Mouse (Mus musculus): ENCODE results near the gene Gm11569.
"Not testable (repeated sequence)": the region's sequence is repeated elsewhere in the genome, so short reads cannot be mapped to it uniquely, and the experiment has no call there.

Gene Gm11569

DNA sequence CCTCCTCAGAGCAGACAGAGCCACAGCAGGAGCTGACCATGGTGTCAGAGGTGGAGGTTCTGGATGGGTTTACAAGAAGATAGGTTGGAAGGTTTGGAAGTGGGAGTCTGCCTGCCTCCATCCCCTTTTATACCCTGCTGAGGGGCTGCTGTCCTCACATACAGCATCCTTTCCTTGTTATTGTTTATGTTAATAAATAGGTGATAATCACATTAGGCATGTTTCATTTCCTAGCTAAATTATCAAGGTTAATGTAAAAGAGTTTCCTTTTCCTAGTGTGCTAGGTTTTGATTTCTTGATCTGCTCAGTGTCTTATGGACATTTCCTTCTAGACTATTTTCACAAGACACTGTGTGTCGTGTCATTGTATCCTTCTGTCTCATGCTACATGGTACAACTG, at the start of gene Gm11569:
Gene Gm11569, minus strand, starts transcription at position 101 of the 400 bp plus-strand sequence.
- not testable (repeated sequence) for DNase-seq

DNA sequence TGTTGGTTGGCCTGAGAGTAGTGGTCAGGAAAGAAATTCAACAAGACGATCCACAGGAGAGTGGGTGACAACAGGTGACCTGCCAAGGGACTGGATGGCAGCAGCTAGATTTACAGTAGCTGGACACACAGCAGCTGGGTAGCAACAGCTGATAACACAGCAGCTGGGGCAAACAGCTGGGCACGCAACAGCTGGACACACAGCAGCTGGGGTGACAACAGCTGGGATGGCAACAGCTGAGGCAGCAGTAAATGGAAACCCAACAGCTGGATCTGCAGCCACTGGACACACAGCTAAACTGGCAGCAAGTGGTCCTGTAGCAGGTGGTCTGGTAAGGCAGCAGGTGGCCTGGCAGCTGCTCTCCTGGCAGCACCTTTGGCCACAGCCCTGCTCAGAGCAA, 48.0 kb upstream of the Gm11569 start:
- DNase-seq: no peak

DNA sequence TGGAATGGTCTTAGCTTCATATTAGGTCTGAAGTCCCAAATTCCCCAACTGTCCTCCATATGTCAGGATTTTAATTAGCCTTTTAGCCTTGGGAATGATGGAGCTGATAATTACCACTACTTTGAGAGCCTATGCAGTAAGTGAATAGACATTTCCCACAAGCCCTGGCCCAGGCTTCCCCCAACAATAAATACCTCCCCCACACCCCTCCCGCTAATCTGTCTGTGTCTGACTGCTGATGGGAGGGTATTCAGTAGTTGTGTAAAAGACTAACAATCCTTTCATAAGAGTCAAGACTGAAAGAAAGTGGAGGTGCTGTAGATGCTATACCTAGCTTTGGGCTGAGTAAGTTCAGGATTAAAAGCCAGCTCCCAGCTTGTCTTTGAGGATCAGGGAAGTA, 43.5 kb upstream of the Gm11569 start:
- DNase-seq: no peak

DNA sequence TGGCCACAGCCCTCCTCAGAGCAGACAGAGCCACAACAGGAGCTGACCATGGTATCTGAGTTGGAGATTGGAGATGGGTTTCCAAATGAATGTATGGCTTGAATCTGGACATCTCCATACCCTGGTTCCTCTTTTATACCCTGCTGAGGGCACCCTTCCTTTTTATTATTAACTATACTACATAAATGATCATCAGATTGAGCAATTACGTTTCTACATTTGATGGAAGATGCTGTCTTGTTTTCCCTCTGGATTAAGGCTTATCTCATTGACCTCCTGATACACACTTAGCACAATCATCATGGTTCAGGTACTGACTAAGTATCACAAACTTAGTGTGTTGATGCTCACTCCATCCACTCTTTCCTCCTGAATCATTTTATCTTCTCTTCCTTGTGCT, 39.2 kb upstream of the Gm11569 start, which contains the start of gene 2300003K06Rik:
Gene 2300003K06Rik, minus strand, starts transcription at position 101 of the 400 bp plus-strand sequence.
- no peak for DNase-seq

DNA sequence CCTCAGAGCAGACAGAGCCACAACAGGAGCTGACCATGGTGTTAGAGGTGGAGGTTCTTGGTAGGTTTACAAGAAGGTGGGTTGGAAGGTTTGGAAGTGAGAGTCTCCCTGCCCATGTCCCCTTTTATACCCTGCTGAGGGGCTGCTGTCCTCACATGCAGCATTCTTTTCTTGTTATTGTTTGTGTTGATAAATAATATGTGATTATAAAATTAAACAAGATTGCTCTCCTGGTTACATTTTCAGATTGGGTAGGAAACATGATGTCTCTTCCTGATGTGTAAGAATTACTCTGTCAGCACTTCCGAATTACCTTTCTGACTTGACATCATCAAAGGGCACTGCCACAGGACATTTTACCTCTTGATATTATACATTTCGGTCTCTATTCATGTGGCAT, 16.8 kb upstream of the Gm11569 start, which contains the start of gene Gm11564:
Gene Gm11564, minus strand, starts transcription at position 101 of the 400 bp plus-strand sequence.
- DNase-seq: not testable (repeated sequence)

DNA sequence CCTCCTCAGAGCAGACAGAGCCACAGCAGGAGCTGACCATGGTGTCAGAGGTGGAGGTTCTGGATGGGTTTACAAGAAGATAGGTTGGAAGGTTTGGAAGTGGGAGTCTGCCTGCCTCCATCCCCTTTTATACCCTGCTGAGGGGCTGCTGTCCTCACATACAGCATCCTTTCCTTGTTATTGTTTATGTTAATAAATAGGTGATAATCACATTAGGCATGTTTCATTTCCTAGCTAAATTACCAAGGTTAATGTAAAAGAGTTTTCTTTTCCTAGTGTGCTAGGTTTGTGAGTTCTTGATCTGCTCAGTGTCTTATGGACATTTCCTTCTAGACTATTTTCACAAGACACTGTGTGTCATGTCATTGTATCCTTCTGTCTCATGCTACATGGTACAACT, 11.1 kb upstream of the Gm11569 start, which contains the start of gene Krtap4-13:
Gene Krtap4-13, minus strand, starts transcription at position 101 of the 400 bp plus-strand sequence.
- not testable (repeated sequence) for DNase-seq

DNA sequence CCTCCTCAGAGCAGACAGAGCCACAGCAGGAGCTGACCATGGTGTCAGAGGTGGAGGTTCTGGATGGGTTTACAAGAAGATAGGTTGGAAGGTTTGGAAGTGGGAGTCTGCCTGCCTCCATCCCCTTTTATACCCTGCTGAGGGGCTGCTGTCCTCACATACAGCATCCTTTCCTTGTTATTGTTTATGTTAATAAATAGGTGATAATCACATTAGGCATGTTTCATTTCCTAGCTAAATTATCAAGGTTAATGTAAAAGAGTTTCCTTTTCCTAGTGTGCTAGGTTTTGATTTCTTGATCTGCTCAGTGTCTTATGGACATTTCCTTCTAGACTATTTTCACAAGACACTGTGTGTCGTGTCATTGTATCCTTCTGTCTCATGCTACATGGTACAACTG, 5.6 kb upstream of the Gm11569 start, which contains the start of gene Gm11554:
Gene Gm11554, minus strand, starts transcription at position 101 of the 400 bp plus-strand sequence.
- DNase-seq: not testable (repeated sequence)

DNA sequence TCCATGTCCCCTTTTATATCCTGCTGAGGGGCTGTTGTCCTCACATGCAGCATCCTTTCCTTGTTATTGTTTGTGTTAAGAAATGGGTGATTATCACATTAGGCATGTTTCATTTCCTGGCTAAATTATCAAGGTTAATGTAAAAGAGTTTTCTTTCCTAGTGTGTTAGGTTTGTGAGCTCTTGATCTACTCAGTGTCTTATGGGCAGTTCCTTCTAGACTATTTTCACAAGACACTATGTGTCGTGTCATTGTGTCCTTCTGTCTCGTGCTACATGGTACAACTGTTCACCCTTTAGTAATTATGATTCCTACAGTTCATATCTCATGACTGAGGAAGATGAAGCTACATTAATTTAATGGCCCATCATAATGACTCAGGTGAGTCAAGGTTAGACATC, 5.4 kb downstream of the Gm11569 start, which contains the start of gene Gm11596:
Gene Gm11596, minus strand, starts transcription at position 101 of the 400 bp plus-strand sequence.
- no peak for DNase-seq

DNA sequence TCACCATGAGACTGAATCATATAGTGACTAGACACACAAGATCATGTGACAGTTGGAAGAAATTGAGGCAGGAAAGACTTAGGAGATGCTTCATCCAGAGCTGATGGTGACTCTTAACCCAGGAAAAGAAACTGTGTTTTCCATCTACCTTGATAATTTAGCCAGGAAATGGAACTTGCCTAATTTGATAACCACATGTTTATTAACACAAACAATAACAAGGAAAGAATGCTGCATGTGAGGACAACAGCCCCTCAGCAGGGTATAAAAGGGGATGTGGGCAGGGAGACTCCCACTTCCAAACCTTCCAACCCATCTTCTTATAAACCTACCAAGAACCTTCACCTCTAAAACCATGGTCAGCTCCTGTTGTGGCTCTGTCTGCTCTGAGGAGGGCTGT, 13.8 kb downstream of the Gm11569 start, which contains the start of gene Krtap4-9:
Gene Krtap4-9, plus strand, starts transcription at position 301 of the 400 bp plus-strand sequence.
- DNase-seq: not testable (repeated sequence)

DNA sequence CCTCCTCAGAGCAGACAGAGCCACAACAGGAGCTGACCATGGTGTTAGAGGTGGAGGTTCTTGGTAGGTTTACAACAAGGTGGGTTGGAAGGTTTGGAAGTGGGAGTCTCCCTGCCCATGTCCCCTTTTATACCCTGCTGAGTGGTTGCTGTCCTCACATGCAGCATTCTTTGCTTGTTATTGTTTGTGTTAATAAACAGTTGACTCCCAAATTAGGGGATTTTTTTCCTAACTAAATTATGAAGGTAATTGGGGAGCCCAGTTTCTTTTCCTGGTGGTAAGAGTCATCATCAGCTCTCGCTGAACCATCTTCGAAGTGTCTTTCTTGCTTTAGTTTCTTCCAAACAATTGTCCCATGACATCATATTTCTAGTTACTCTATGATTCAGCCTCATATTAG, 18.1 kb downstream of the Gm11569 start, which contains the start of gene Krtap4-8:
Gene Krtap4-8, minus strand, starts transcription at position 101 of the 400 bp plus-strand sequence.
- no peak for DNase-seq

DNA sequence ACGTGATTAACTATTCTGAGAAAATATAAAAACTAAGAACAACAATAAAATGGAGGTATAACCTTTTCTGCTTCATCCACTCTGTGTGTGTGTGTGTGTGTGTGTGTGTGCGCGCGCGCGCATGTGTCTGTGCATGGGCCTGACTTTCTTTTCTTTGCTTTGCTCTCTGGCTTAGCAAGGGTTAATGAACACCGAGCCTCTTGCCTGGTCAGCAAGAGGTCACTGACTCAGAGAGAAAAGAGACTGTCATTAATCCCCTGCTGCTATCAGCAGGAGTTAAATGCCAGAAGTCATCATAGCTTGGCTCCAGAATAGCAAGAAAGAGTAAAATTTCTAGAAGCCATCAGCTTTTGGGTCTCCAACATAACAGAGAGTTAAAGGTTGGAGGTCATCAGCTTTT, 20.3 kb downstream of the Gm11569 start:
- DNase-seq: no peak

DNA sequence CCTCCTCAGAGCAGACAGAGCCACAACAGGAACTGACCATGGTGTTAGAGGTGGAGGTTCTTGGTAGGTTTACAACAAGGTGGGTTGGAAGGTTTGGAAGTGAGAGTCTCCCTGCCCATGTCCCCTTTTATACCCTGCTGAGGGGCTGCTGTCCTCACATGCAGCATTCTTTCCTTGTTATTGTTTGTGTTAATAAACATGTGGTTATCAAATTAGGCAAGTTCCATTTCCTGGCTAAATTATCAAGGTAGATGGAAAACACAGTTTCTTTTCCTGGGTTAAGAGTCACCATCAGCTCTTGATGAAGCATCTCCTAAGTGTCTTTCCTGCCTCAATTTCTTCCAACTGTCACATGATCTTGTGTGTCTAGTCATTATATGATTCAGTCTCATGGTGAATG, 25.9 kb downstream of the Gm11569 start, which contains the start of gene Gm11595:
Gene Gm11595, minus strand, starts transcription at position 101 of the 400 bp plus-strand sequence.
- DNase-seq: not testable (repeated sequence)

DNA sequence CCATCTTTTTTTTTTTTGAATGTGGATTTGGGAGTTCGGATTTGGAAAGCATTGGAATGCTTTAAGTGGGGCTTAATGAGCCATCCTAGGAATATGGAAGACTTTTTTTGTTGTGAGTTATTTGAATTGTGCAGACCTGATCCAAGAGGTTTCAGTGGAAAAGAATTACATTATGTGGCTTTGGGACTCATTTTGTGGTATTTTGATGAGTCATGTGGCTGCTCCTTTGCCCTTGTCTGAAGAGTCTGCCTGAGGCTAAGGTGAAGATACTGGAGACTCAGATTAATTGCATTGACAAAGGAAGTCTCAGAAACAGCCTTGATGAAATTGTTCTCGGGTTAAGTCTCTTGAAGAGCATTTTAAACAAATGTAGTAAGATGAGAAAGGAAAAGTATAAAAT, 30.3 kb downstream of the Gm11569 start:
- DNase-seq: no peak

DNA sequence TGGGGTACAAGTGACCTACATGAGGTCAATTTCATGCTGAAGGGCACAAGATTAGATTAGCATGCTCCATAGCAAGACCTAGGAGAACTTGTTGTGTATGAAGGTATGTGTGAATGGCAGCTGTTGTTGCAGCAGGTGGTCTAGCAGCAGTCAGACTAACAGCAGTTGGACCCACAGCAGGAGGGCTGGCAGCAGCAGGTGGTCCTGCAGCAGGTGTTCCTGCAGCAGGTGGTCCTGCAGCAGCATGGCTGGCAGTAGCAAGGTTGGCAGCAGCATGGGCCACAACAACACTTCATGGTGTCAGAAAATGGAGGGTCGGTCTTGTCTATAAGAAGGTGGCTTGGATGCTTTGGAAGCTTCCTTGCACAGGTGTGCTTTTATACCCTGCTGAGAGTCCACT, 39.9 kb downstream of the Gm11569 start:
- DNase-seq: no peak

Measured in cerebellum, adult 11-12 months (tissue).